Mouse (Mus musculus): ENCODE results near the gene Traip.
A peak's percentile ranks its signal among the peaks of the same experiment; 100 is the strongest.

Traip gene

DNA sequence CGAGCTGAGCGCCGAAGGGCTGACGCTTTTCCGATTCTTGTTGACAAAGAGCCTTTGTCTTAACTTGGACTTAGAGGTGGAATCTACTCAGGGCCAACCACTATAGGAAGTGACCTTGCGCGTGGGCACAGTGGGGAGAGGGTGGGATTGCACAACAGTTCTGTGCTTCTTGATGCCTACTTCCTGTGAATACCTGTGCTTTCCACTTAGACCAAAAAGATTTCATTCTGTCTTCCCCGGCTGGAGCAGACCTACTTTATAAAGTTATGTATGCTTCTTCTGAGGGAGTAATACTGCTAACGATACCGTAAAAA lies at the start of gene Traip:
TSS of gene Traip (plus strand) at position 215 of the 314 bp plus-strand sequence.
- no peak for DNase-seq (ENCODE audit: low spot score in 2 of 2)

DNA sequence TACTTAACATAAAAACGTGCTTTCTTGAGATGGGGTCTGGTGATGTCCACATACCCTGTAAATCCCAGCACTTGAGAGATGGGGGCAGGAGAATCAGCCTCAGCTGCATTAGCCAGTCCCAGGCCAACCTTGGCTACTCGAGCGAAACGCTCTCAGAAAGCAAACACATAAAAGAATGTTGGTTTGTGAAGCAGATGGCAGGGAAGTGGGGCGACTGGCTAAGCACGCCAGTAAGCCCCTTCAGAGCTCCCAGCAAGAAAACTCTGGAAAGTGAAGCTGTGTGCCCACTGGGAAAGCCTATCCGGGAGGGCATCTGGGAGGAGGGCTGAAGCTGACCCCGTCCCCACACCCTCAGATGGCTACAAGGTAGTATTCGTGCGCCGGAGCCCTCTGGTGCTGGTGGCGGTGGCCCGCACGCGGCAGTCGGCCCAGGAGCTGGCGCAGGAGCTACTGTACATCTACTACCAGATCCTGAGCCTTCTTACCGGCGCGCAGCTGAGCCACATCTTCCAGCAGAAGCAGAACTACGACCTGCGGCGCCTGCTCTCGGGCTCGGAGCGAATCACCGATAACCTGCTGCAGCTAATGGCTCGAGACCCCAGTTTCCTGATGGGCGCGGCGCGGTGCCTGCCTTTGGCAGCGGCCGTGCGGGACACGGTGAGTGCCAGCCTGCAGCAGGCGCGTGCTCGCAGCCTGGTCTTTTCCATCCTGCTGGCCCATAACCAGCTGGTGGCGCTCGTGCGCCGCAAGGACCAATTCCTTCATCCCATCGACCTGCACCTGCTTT lies 48.9 kb upstream of the Traip start:
- peak; percentile 53 to 71 for DNase-seq (ENCODE audit: low spot score in 2 of 2)

DNA sequence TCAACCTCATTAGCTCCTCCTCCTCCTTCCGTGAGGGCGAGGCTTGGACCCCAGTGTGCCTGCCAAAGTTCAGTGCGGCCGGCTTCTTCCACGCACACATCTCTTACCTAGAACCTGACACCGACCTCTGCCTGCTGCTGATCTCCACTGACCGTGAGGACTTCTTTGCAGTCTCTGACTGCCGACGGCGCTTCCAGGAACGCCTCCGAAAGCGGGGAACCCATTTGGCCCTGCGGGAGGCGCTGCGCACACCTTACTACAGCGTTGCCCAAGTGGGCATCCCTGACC lies 48.4 kb upstream of the Traip start:
- DNase-seq (ENCODE audit: low spot score in 2 of 2), result no peak

DNA sequence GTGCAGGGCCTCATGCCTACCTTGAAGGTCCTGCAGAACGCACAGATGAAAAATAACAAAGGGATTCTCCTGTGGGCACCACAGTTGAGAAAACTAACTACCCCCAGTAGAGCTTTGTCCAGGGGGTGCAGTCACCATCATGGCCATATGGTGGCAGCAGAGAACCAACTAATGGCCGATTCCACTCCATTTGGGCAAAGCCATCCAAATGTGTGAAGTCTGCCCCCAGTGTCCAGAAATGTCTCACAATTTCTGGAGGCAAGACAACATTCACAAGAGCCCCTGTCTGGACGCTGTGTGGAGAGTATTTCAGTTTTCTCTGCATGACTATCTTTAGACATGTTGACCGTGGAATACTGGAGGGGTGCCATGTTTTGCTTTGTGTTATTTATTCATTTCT lies 45.2 kb upstream of the Traip start:
- peak; percentile 82 to 89 for DNase-seq (ENCODE audit: low spot score in 2 of 2)

DNA sequence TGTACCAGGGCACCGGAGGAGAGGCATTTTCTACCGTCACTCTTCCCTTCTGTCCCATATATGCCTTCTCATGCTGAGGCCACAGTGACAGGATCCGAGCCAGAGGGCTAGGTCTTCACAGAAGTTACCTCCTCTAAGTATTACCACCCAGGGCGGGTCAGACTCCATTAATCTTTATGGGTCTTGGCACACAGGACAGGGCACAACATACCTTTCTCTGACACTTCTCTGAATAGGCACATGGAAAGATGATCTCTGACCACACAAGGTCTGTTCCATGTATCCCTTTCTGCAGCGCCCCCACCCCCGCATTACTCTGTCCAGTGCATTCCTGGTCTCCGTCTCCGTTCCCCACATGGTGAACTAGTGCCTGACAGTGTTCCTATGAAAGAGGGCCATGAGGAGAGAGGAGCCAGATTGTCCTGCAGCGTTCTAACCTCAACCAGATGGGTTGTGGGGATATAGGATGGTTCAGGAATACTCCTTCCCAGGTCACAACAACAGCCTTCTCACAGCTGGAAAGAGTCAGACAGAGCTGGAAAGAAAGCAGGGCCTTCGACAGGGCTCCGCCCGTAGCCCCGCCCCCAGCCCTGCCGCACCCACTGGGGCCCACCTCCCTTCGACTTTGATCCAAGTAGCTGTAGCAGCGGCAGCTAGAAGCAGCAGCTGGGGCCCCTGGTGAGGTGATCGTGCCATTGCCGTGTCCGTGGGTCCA lies 43.5 kb upstream of the Traip start, which contains the start of gene Mst1r:
TSS of gene Mst1r (plus strand) at position 622 of the 715 bp plus-strand sequence.
- DNase-seq (ENCODE audit: low spot score in 2 of 2), result peak; percentile 86 to 89

DNA sequence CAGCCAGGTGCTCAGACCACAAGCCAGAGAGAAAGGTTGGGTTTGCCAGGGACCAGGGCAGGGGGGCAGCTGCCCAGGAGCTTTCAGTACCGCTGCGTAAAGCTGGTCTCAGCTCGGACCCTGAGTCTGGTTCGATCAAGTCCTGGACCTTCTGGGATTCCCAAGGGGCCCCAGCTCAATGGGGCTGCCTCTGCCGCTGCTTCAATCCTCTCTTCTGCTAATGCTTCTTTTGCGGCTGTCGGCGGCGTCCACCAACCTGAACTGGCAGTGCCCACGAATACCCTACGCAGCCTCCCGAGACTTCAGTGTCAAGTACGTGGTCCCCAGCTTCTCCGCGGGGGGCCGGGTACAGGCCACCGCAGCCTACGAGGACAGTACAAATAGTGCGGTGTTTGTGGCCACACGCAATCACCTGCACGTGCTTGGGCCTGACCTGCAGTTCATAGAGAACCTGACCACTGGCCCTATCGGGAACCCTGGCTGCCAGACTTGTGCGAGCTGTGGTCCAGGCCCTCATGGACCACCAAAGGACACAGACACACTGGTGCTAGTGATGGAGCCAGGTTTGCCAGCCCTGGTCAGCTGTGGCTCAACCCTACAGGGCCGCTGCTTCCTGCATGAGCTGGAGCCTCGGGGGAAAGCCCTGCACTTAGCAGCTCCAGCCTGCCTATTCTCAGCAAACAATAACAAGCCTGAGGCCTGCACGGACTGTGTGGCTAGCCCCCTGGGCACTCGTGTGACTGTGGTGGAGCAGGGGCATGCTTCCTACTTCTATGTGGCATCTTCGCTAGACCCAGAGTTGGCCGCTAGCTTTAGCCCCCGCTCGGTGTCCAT lies 42.8 kb upstream of the Traip start:
- DNase-seq (ENCODE audit: low spot score in 2 of 2), result no peak

DNA sequence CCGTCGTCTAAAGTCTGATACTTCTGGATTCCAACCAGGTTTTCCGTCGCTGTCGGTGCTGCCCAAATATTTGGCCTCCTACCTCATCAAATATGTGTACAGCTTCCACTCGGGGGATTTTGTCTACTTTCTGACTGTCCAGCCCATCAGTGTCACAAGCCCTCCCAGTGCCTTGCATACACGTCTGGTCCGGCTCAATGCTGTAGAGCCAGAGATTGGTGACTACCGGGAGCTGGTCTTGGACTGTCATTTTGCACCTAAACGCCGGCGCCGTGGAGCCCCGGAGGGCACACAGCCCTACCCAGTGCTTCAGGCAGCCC lies 42.2 kb upstream of the Traip start:
- no peak for DNase-seq (ENCODE audit: low spot score in 2 of 2)

DNA sequence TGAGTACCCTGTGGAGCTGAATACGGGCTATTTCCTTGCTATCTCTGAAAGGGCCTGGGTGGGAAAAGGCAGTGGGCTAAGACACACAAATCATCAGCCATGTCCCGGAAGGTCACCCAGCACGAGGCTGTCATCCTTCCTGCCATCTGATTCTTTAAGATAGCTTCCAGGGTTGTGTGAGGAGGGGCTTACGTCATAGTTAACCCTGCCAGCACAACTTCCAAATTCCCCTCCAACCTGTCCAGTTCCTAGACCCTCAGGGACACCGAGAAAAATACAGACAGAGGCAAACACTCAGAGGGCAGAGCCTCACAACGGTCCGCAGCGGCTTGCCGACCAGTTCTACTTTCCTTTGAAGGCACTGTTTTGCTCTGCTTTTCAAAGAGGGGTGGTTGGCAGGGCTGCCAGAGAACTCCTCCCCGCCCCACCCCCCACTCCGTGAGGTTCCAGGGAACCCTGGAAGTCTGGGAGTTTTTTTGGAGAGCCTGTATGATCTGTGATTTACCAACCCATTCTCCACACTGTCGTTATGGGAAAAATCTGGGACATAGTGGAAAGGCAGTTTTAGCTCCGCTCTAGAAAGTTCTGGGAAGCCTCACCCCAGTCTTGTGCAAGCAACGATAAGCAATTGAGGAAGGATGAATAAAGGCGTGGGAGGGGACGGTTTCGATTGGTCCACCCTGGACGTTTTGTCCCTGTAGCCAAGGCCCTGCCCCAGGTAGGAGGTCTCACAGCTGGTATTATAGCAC lies 41.4 kb upstream of the Traip start:
- peak in 1 of 2 experiments; percentile 51 for DNase-seq (ENCODE audit: low spot score in 2 of 2)

DNA sequence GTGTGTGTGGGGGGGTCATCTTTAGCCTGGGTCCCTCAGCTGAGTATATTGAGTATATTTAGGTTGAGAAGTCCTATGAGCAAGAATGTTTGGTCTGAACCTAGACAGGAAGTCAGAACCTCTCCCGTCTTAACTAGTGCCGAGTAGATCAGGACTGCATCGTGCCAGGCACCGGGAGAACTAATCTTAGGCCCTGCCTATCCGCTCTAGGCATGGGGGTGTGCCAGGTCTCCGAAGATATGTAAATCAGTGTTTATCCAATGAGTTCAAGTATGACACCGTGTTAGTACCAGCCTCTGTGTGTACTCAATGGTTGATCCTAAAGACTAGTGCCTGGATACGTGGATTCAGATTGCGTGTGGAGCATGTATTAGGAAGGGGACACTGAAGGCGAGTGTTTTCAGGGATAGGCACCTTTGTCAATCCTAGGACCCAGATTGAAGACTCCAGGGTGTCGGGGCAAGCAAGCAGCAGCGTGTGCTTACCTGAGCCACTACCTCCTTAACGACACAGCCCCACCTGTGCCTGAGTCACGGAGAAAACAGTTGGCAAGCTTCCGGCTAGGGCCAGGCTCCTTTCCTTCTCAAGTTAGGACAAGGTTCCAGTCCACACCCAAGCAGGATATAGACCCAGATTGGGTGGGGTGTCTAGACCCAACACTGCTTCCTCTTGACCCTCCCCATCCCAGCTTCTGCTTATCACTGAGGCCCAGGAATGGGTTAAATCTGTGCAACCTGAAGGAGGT lies 39.7 kb upstream of the Traip start:
- peak in 1 of 2 experiments; percentile 54 for DNase-seq (ENCODE audit: low spot score in 2 of 2)

DNA sequence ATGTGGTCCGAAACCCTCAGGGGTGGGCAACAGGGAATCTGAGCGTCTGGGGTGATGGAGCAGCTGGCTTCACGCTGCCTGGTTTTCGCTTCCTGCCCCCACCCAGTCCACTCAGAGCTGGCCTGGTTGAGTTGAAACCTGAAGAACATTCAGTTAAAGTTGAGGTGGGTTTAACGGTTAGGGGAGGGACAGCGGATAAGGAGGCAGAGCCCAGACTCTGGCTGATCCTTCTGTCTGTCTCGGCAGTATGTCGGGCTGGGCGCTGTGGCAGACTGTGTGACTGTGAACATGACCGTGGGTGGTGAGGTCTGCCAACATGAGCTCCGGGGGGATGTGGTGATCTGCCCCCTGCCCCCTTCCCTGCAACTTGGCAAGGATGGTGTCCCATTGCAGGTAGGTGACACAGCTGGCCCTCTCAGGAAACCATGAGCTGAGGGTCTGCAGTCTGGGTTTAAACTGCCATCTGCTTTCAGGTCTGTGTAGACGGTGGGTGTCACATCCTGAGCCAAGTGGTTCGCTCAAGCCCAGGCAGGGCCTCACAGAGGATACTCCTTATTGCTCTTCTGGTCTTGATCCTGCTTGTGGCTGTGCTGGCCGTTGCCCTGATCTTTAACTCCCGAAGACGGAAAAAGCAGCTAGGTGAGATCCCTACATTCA lies 35.0 kb upstream of the Traip start:
- no peak for DNase-seq (ENCODE audit: low spot score in 2 of 2)

DNA sequence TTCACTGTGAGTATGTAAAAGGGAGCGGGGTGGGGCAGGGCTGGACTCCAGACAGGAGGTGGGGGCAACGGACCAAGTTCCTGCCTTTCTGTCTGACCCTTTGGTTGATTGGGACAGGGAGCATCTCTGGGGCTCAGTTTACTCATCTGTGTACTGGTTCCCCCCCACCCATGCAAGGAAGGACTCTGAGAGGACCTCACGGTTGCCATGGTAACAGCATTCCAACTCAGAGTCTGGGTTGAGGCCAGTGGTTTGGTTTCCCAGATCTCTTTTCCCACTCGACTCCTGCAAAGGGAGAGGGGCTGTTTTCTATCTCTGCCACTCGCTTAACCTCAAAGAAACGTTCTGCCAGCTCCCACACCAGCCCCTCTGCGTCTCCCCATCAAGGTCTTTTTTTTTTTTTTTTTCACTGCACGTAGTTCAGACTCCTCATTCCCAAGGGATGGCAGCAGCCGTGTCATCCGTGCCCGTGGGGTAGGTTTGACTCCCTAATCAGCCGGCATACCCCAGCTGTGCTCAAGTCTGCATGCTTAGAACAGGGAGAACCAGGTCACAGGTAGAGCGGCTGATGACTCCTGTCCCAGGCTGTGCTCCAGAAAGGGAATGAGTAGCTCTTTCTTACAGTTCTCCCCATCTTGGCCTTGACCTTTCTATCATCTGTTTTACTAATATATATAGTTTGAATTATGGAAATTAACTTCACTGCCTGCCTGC lies 31.9 kb upstream of the Traip start:
- no peak for DNase-seq (ENCODE audit: low spot score in 2 of 2)

DNA sequence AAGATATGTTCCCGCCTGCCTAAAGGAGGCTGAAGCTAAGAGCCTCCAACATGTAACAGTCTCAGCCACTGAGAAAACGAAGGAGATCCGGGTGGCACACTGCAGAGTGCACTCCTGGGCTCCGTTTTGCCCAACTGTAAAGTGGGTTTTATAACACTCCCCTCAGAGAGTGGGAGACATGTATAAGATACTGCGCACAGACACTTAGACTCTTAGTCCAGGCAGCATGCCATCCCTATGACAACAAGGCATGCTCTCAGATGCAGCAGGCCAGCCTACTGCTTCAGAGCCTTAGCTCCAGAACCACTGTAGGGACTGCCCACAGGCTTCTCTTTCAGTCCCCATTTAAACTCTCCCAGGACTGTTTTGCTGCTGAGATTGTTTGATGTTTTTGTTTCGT lies 31.1 kb upstream of the Traip start:
- no peak for DNase-seq (ENCODE audit: low spot score in 2 of 2)

DNA sequence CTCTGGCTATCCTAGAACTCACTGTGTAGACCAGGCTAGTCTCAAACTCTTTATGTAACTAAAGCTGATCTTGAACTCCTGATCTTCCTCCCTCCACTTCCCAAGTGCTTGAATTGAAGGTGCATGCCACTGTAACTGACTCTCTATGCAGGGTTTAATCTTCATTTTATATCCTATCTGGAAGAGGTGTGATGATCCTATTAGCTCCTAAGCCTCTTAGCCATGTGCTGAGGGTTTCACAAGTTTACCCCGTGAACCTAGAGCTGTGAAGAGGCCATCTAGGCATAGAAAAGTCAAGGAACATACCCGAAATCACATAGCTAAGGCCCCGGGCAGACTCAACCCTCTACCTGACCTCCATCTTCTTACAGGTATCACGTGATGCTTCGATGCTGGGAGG lies 30.5 kb upstream of the Traip start:
- DNase-seq (ENCODE audit: low spot score in 2 of 2), result no peak

DNA sequence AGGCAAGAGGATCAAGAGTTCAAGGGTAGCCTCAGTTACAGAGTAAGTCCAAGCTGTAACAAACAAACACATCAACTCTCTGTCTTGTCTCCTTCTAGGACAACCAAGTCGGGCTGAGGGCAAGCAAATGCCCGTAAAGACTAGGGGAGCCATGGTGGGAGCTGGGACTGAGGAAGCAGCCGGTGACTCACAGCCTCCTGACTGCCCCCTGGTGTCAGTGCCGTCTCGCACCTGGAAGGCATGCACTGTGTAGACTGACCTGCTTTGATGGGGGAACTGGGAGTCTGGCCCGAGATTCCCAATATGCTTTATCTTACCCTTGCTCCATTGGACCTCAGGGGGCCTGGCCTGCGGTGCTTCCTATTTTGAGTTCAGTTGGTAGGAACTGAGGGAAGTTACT lies 26.9 kb upstream of the Traip start:
- DNase-seq (ENCODE audit: low spot score in 2 of 2), result no peak

DNA sequence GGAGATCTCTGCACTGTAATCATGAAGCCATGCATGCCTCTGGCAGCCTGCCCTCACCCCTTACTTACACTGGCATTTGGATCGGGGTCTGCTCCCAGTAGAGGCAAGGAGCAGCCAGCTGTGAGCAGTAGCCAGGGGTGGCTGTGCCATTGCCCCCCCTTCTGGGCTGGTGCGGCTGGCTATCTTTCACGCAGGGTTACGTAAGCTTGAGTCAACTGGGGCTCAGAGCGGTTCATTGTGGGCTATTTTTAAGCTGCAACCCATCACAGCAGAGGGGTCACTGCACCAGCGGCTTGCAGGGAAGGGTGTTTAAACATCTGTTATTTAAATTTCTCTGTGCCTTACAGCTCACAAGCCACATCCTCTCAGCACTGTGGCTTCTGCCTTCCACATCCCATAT lies 26.0 kb upstream of the Traip start:
- no peak for DNase-seq (ENCODE audit: low spot score in 2 of 2)

DNA sequence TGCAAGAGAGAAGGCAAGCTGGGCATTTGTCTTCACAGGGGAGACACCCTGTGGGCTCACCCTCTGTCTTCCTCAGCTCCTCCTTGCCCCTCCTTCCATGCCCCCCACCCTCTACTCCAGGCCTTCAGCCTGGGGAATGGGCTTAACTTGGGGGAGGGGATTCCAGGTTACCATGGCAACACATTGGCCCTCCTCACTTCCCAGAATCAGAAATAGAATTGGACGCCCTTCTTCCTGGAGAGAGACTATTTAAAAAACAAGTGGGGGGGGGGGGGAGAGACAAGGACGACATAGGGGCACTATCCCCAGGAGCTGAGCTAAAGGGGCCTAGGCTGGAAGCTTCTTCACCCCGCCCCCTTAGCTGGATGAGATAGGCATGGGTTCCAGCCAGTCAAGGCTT lies 24.7 kb upstream of the Traip start:
- DNase-seq (ENCODE audit: low spot score in 2 of 2), result no peak

DNA sequence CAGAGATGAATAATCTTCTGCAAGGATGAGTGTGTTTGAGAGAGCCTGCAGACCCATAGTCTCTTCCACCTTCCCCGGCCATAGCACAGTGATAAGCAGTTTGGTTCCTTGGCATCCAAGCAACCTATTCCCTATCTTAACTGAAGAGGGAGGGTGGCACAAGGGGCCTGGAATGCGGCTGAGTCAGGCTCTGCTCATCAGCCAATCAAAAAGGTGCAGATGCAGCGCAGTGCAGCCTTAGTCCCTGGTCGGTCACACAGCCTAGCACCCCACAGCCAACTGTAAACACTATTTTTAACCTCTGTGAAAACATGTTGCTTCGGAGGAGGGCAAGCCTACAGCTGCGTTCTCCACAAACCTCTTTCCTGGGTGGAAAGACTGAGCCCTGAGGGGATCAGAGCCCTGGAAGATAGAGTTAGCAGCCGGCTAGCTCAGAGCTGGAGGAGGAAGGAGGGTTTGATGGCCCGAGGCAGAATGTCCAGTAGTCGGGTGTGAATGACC lies 23.0 kb upstream of the Traip start:
- no peak for DNase-seq (ENCODE audit: low spot score in 2 of 2)

DNA sequence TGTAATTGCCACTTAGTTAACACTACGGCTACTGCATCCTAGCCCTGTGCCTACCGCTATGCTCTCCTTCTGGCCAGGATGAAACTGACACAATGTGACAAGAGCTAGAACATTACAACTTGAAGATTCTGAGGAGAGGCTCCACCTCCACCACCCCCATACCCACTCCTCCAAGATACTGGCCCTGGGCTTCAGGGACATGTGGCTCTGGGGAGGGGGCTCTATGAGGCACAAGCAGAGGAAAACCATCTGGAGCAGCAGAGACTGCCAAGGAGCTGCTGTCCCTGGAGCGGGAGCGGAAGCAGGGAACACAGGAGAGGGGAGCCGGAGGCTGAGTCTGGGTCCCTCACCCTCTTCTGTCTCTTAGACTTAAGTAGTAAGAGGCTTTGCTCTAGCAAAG lies 22.2 kb upstream of the Traip start:
- no peak for DNase-seq (ENCODE audit: low spot score in 2 of 2)

DNA sequence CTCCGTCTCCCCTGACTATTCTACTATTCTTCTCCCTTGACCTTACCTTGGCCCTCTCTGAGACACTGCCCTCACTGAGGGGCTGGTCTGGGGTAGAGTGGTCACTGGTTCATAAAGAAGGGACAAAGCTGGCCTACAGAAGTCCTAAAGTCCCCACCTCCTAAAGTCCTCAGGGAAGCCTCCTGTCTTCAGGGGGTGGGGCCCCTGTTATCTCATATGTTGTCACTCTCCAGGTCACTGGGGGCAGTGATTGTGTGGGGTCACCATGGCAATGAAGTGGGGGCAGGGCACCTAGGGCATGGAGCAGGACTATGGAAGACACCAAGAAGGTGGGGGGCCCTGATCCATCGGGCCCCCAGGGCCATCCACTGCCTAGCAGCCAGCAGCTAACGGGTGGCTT lies 21.8 kb upstream of the Traip start, which contains the start of gene Actl11:
TSS of gene Actl11 (plus strand) at position 301 of the 400 bp plus-strand sequence.
- DNase-seq (ENCODE audit: low spot score in 2 of 2), result no peak

DNA sequence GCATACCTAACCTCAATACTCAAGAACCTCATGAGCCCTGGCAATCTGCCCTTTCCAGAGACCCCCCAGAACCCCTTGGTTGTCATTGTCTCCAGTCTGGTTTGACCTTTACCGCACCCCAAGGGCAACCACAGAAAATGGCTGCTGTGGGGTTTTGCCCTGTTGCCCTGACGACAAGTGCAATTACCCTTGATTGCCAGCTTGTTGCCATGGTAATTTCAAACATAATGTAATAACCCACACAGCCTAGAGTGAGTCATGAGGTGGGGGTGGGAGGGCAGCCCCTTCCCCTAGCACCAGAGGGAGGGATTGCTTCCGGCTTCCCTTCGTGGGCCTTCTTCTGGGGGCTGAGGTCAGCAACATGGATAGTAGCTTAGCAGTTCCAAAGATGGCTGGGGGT lies 17.7 kb upstream of the Traip start:
- no peak for DNase-seq (ENCODE audit: low spot score in 2 of 2)

All from urinary bladder, postnatal 4 days (tissue).